Mouse (Mus musculus): ENCODE measurements around the gene Coro2b. TPM values are rescaled to one million over a fixed set of nuclear protein-coding genes. Genes with fewer than 3 reads are reported as not detected.

Coro2b gene
- polyA plus RNA-seq, 1 experiment from 2014 or later: 6.2 TPM

DNA sequence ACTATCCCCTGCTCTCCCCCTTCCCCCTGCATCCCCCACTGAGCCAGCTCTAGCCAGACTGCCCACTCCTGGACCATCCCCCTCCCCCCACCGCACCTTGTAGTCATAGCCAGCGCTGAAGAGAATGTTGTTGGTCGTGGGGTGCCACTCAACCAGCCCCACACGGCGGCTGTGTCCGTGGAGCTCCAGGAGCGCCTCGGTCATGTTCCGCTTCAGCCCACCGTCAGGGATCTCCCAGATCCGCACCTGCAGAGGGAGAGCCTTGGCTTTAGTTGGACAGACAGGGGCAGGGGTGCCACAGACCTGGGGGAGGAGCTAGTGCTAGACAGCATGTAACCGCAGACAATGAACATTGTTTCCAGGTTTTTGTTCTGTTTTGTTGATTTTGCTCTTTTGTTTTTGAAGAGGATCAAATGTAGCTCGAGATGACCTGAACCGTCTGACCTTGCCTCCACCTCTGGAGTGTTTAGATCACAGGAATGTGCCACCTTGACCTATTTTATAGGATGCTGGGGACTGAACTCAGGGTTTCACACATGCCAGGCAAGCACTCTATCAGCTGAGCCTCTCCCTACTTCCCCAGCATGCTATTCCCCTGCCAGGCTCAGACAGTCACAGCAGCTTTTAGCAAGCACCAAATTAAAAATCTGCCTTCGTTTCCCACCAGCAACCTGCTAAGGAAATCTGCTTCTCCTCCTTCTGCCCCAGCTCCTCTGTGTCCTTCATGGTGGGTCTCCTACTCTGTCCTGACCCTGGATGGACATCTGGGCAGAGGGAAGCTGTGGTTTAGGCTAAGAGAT is 104.4 kb downstream of the Coro2b start:
- DNase-seq (ENCODE audit: low spot score): no peak
- peak overlapping the region; percentile 32; the same call in 1 of the 2 replicates for H3K27ac ChIP-seq
- H3K36me3 ChIP-seq: no peaks in the 10 kb centered on the region; the same call in none of the 2 replicates
- peaks cover 32% of the 10 kb centered on the region for H3K4me1 ChIP-seq
- H3K4me3 ChIP-seq: no peak overlapping the region
- WGBS: 81% methylated on average over 15 of the region's 15 CpGs
- no peaks in the 10 kb centered on the region for H3K27me3 ChIP-seq (ENCODE audit: low read depth, poor library complexity, severe bottlenecking)
- H3K9me3 ChIP-seq (replicated peaks): no peaks in the 10 kb centered on the region

DNA sequence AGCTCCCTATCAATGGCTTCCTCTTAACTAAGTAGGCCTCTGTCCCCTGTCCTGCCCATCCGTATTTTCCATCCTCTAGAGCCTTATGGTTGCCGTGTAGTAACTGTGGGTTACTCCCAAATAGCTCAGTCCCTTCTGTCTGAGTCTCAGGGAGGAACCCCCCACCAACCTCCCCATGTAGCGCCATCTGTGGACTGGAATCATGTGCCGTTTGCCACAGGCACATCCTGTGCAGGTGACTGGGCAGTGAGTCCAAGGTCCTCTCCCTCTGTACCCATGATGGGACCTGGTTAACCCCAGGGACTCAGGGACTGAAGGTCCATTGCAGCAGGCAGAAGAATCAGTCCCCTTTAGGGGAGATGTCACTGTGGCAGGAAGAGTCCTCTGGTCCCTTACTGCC is 106.1 kb downstream of the Coro2b start:
- no peak overlapping the region for H3K4me3 ChIP-seq
- no peaks in the 10 kb centered on the region for H3K27me3 ChIP-seq (ENCODE audit: low read depth, poor library complexity, severe bottlenecking)
- H3K9me3 ChIP-seq (replicated peaks): no peaks in the 10 kb centered on the region
- H3K36me3 ChIP-seq: no peaks in the 10 kb centered on the region; the same call in none of the 2 replicates
- WGBS: 96% methylated on average over 4 of the region's 4 CpGs
- no peak overlapping the region for H3K27ac ChIP-seq
- no peak for DNase-seq (ENCODE audit: low spot score)
- H3K4me1 ChIP-seq: peaks cover 25% of the 10 kb centered on the region

DNA sequence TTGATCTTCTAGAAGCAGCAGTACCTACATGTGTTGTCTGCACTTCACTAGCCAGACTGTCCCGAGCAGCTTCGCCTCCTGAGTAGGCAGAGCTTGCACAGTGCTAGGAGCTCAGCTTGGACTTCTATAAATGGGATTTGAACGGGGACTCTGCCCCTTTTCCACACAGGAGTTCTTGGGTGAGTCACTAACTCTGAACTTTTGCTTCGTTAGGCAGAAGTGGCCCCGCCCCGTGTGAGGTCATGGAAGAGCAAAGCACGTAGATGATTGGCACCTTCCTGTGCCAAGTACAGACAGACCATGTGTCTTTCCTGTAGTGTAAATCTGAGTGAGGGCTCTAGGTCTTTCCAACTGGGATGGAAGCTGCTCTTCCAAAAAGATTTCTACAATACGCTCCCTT is 109.8 kb downstream of the Coro2b start:
- H3K36me3 ChIP-seq: no peaks in the 10 kb centered on the region; the same call in none of the 2 replicates
- H3K27ac ChIP-seq: no peak overlapping the region
- peaks cover 15% of the 10 kb centered on the region for H3K4me1 ChIP-seq
- no peak overlapping the region for H3K4me3 ChIP-seq
- no peak for DNase-seq (ENCODE audit: low spot score)
- H3K9me3 ChIP-seq (replicated peaks): no peaks in the 10 kb centered on the region
- H3K27me3 ChIP-seq (ENCODE audit: low read depth, poor library complexity, severe bottlenecking): no peaks in the 10 kb centered on the region
- whole genome bisulfite sequencing: 88% methylated on average over 8 of the region's 8 CpGs

DNA sequence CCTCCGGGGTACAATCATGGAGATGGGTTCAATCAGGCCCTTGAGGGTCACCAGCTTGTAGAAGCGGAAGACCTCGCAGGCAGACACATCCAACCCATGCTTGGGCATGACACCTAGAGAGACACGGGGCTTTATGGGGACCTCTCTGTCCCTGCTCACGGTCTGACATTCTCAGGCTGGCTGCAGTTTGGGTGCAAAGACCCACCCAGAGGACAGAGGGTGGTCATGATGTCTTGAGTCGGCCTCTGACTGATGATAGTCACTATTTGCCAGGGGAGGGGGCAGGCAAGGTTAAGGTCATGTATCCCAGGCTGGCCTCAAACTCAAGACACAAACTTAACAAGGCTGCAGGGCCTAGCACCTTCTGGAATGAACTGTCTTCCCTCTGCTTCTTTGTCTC is 110.3 kb downstream of the Coro2b start:
- WGBS: 93% methylated on average over 6 of the region's 6 CpGs
- DNase-seq (ENCODE audit: low spot score): no peak
- Histone ChIP-seq H3K4me1 (peaks cover 16% of the 10 kb centered on the region), H3K4me3 (no peak overlapping the region), H3K27me3 (ENCODE audit: low read depth, poor library complexity, severe bottlenecking) (no peaks in the 10 kb centered on the region), H3K9me3 (replicated peaks) (no peaks in the 10 kb centered on the region), H3K27ac (no peak overlapping the region), H3K36me3 (no peaks in the 10 kb centered on the region; the same call in none of the 2 replicates)

DNA sequence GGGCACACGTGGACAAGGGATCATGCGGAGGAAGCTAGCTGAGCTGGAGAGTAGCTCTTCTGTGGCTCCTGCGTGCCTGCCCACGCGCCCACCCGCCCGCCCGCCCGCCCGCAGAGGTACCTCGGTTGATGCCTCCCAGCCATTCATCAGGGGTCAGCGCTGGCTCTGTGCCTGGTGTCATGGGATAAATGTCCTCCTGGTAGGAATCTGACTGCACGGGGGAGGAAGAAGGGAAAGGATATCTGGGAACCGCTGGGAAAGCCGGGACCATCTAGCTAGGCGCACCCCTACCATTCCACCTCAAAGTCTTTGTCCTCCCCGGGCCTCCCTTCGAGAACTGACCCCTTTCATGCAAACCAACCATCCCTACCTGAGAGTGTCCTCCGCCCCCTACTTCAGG is 110.8 kb downstream of the Coro2b start:
- Histone ChIP-seq H3K4me3 (no peak overlapping the region), H3K27me3 (ENCODE audit: low read depth, poor library complexity, severe bottlenecking) (no peaks in the 10 kb centered on the region), H3K27ac (no peak overlapping the region), H3K36me3 (no peaks in the 10 kb centered on the region; the same call in none of the 2 replicates), H3K9me3 (replicated peaks) (no peaks in the 10 kb centered on the region), H3K4me1 (peaks cover 21% of the 10 kb centered on the region)
- DNase-seq (ENCODE audit: low spot score): no peak
- WGBS: 90% methylated on average over 19 of the region's 19 CpGs

DNA sequence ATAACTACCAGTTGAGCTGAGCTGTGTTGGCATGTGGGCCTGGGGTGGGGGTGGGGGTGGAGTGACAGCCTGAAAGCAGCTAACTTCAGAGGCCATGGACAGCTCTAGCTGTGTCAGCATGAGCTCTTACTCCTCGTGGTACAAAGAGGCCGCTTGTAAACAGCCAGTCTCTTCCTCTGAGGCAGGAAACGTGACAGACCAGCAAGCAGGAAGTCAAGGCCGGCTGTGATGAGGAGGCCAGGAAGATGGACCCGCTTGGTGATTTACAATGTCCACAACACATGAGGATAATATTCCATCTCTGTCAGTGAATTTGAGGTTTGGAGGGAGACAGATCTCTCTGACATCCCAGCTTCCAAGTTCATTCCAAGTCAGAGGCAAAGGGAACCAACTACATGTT is 111.6 kb downstream of the Coro2b start:
- Histone ChIP-seq H3K36me3 (no peaks in the 10 kb centered on the region; the same call in 1 of the 2 replicates), H3K27me3 (ENCODE audit: low read depth, poor library complexity, severe bottlenecking) (no peaks in the 10 kb centered on the region), H3K27ac (no peak overlapping the region), H3K9me3 (replicated peaks) (no peaks in the 10 kb centered on the region), H3K4me3 (no peak overlapping the region), H3K4me1 (peaks cover 26% of the 10 kb centered on the region)
- no peak for DNase-seq (ENCODE audit: low spot score)
- whole genome bisulfite sequencing: 53% methylated on average over 5 of the region's 5 CpGs

DNA sequence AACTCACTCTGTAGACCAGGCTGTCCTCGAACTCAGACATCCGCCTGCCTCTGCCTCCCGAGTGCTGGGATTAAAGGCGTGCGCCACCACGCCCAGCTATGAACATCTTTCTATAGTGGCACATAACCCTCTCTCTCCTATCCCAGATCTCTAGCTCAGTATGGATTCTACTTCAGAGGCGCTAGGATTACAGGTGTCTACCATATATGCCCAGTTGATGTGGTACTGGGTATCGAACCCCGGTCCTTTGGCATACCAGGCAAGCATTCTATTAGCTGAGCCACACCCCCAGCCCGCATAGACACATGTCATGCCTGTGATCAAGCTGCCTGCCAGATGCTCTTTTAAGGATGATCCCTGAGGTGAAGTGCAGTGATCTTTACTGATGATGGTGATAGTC is 113.0 kb downstream of the Coro2b start:
- H3K27ac ChIP-seq: no peak overlapping the region
- no peak for DNase-seq (ENCODE audit: low spot score)
- H3K4me1 ChIP-seq: peaks cover 29% of the 10 kb centered on the region
- H3K4me3 ChIP-seq: no peak overlapping the region
- H3K27me3 ChIP-seq (ENCODE audit: low read depth, poor library complexity, severe bottlenecking): no peaks in the 10 kb centered on the region
- no peaks in the 10 kb centered on the region for H3K9me3 ChIP-seq (replicated peaks)
- no peaks in the 10 kb centered on the region; the same call in 1 of the 2 replicates for H3K36me3 ChIP-seq
- WGBS: 97% methylated on average over 10 of the region's 10 CpGs

DNA sequence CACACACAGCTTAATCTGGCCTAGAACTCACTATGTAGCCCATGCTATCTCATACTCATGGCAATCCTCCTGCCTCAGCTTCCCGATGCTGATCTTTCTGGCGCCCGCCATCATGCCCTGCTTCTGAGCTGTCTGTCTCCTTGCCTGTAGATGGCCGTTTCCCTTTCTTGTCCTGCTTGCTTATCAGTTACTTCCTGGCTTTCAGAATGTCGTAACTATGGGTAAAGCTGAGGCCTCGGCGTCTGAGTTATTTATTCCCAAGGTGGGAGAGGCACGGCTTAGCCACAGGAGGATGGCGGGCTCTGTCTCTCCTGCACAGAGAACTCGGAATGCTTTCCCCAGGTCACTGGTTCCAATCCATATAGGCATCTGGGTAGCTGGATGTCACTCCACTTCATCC is 113.9 kb downstream of the Coro2b start:
- Histone ChIP-seq H3K4me3 (no peak overlapping the region), H3K9me3 (replicated peaks) (no peaks in the 10 kb centered on the region), H3K4me1 (peaks cover 29% of the 10 kb centered on the region), H3K27me3 (ENCODE audit: low read depth, poor library complexity, severe bottlenecking) (no peaks in the 10 kb centered on the region), H3K27ac (no peak overlapping the region), H3K36me3 (no peaks in the 10 kb centered on the region; the same call in 1 of the 2 replicates)
- no peak for DNase-seq (ENCODE audit: low spot score)
- 78% methylated on average over 10 of the region's 10 CpGs for WGBS

DNA sequence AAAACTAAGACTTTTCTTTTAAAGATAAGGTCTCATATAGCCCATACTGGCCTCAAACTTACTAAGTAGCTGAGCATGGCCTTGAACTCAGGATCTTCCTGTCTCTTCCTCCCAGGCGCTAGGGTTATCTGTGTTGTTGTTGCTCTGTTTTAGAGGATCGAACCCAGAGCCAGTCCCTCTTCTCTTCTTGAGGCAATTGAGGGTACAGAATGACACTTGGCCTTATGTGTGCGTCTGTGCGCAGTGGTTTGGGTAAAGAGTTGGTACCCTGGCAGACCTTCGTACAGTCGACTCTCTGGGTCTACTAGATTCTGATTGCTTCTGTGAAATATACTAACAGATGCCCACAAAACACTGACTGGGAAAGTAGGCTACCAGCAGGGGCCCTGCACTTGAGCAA is 114.9 kb downstream of the Coro2b start:
- no peaks in the 10 kb centered on the region for H3K27me3 ChIP-seq (ENCODE audit: low read depth, poor library complexity, severe bottlenecking)
- WGBS: 96% methylated on average over 6 of the region's 6 CpGs
- H3K9me3 ChIP-seq (replicated peaks): no peaks in the 10 kb centered on the region
- no peaks in the 10 kb centered on the region for H3K36me3 ChIP-seq
- H3K27ac ChIP-seq: no peak overlapping the region
- DNase-seq (ENCODE audit: low spot score): no peak
- H3K4me1 ChIP-seq: peaks cover 26% of the 10 kb centered on the region
- no peak overlapping the region for H3K4me3 ChIP-seq

DNA sequence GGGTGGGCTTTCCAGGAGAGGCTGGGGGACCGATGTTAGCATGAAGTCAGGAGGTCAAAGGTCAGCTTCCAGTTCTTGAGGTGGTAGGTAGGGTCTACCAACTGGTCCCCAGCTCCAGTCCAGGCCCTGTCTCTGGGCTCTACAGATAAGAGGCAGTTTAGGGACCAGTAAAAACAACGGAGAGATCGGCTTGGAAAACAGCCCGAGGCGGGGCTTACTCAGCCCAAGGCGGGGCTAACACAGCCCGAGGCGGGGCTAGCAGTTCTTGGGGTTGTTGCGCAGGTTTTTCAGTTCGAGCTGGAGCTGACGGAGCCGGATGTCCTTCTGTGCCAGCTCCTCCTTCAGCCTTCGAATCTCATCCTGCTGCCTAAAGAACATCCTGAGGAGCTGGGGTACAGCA is 115.8 kb downstream of the Coro2b start:
- DNase-seq (ENCODE audit: low spot score): peak; percentile 72
- Histone ChIP-seq H3K4me1 (peaks cover 26% of the 10 kb centered on the region), H3K27ac (peak overlapping the region; percentile 75)

DNA sequence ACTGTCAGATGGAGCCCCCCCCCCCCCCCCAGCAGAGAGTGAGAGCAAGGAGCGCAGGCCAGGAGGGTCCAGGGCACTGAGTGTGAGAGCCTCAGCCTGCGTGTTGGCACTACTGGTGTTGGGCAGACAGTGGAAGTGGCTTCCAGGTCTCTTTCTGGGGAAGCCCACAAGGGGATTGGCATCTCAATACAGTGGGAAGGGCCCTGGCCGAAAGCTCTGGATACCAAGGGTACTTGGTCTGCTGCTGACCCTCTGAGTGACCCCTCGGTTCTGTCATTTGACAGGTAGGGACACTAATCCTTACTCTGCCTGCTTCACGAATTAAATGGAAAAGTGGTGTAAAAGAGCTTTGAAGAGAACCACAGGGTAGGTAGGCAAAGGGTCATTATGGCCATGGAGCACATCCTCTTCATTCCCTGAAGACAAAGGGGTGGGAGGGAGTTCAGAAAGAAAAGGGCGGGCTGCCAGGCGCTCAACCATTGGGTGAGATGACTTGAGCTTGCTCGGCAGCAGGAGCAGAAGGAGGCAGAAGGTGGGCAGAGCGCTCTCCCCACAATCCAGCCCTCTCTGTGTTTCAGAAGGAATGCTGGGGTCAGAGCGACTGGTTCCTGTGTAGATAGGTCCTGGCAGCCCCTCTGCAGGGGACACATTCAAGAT is 116.5 kb downstream of the Coro2b start:
- no peaks in the 10 kb centered on the region for H3K9me3 ChIP-seq (replicated peaks)
- no peaks in the 10 kb centered on the region for H3K36me3 ChIP-seq
- H3K27me3 ChIP-seq (ENCODE audit: low read depth, poor library complexity, severe bottlenecking): no peaks in the 10 kb centered on the region
- DNase-seq (ENCODE audit: low spot score): no peak
- peak overlapping the region; percentile 75 for H3K27ac ChIP-seq
- WGBS: 47% methylated on average over 9 of the region's 10 CpGs
- H3K4me3 ChIP-seq: peak overlapping the region; percentile 41
- peaks cover 29% of the 10 kb centered on the region for H3K4me1 ChIP-seq

More for the DNA sequence above, 115.8 kb downstream of the Coro2b start:
- no peaks in the 10 kb centered on the region for H3K27me3 ChIP-seq (ENCODE audit: low read depth, poor library complexity, severe bottlenecking)
- peak overlapping the region; percentile 41 for H3K4me3 ChIP-seq
- no peaks in the 10 kb centered on the region for H3K36me3 ChIP-seq
- 4% methylated on average over 13 of the region's 13 CpGs for WGBS
- no peaks in the 10 kb centered on the region for H3K9me3 ChIP-seq (replicated peaks)

DNA sequence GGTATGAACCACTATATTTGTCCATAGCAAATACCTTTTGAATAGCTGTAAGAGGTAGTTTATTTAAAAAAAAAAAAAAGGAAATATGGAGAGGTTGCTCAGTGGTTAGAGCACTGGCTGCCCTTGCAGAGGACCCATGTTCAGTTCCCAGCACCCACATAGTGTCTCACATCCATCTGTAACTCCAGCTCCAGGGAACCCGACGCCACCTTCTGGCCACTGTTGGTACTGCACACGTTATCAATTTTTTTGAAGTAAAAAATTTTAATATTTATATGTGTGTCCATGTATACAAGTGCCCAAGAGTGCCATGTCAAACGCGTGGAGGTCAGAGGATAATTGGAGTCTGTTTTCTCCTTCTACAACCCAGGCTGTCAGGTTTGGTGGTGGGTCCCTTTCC is 118.1 kb downstream of the Coro2b start:
- H3K4me1 ChIP-seq: peaks cover 30% of the 10 kb centered on the region
- no peaks in the 10 kb centered on the region for H3K36me3 ChIP-seq
- no peaks in the 10 kb centered on the region for H3K27me3 ChIP-seq (ENCODE audit: low read depth, poor library complexity, severe bottlenecking)
- no peaks in the 10 kb centered on the region for H3K9me3 ChIP-seq (replicated peaks)
- 63% methylated on average over 5 of the region's 5 CpGs for WGBS
- no peak for DNase-seq (ENCODE audit: low spot score)
- H3K27ac ChIP-seq: no peak overlapping the region
- no peak overlapping the region for H3K4me3 ChIP-seq

DNA sequence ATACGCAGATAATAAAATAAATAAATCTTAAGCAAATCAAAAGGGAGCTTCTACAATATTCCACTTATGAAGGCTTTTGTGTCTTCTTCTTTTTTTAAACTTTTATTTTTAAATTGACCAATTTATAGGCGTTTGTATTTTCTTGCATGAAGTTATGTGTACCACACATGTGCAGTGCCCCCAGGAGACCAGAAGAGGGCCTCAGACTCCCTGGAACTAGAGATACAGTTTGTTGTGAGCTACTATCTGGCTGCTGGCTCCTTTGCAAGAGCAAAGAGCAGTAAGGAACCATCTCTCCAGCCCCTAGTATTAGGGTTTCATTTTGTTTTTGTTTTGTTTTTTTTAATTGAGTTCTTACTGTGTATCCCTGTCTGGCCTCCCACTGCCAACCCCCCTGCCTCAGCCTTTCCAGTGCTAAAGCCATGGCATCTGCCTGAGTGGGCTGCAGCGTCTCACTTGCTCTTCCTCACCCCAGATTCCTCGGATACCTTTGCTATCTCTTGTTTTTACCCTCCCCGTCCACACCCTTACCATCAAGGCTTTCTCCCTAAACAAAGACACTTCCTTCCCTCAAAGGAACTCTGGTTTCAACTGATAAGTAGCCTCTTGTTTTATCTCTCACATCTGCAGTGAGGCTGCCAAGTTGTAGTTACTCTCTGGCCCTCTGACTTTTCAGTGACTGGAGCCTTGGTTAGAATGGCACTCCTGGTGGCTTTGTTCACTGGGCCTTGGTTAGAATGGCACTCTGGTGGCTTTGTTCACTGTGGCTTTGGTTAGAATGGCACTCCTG is 129.3 kb downstream of the Coro2b start:
- Histone ChIP-seq H3K36me3 (no peaks in the 10 kb centered on the region), H3K27me3 (ENCODE audit: low read depth, poor library complexity, severe bottlenecking) (no peaks in the 10 kb centered on the region), H3K4me3 (no peak overlapping the region), H3K9me3 (replicated peaks) (no peaks in the 10 kb centered on the region), H3K27ac (no peak overlapping the region), H3K4me1 (no peaks in the 10 kb centered on the region)
- no peak for DNase-seq (ENCODE audit: low spot score)
- 79% methylated on average over 5 of the region's 5 CpGs for WGBS

Data from limb, embryonic 10.5 days (tissue).